9 mouse cellular contexts compared by ENCODE assay signal in genomic region chr4:137578181-137578845, GRCm38 (mm10). TPM values are rescaled to one million over a fixed set of nuclear protein-coding genes. Genes with fewer than 3 reads are reported as not detected.
A peak's percentile ranks its signal among the peaks of the same experiment; 100 is the strongest.
DNase-seq lines count a peak whose midpoint lies in the region; ATAC-seq and TF ChIP-seq lines count a peak whose summit lies in the region.
"Had no signal": no experiment of that assay in that cellular context is flagged by ENCODE, and none has a peak within 500 bp of the region (broad histone marks: within the 10 kb centered on the region; RNA-seq: fewer than 3 reads in every experiment).

No protein-coding gene starts in this region.

- peak overlapping the region; percentile 37 for H3K4me3 ChIP-seq in embryonic facial prominence, embryonic 15.5 days (replicated peaks)
- H3K4me3 ChIP-seq in heart, embryonic 12.5 days = peak overlapping the region; percentile 33
- peak overlapping the region; percentile 33 for H3K4me3 ChIP-seq in kidney, embryonic 14.5 days (ENCODE audit: low read length)
- H3K4me3 ChIP-seq in liver, embryonic 16.5 days (ENCODE audit: low read depth, low read length) = peak overlapping the region; percentile 11; the same call in 1 of the 2 replicates
- H3K4me3 ChIP-seq in testis, adult 2 months (ENCODE audit: control insufficient read depth, low read depth, low read length) = peak overlapping the region; percentile 70

- peak overlapping the region; percentile 57 for H3K4me2 ChIP-seq in embryonic facial prominence, embryonic 15.5 days (replicated peaks)
- H3K4me2 ChIP-seq in heart, embryonic 12.5 days = peak overlapping the region; percentile 71
- peak overlapping the region; percentile 64 for H3K4me2 ChIP-seq in kidney, embryonic 14.5 days (replicated peaks; ENCODE audit: low read depth, low read length)
- peak overlapping the region; percentile 47 for H3K4me2 ChIP-seq in liver, embryonic 16.5 days (ENCODE audit: low read depth, low read length)

- 4% methylated on average over 39 of the region's 39 CpGs for WGBS in embryonic facial prominence, embryonic 15.5 days
- WGBS in heart, embryonic 12.5 days = 5% methylated on average over 39 of the region's 39 CpGs
- WGBS in kidney, embryonic 14.5 days = 4% methylated on average over 39 of the region's 39 CpGs
- WGBS in liver, embryonic 16.5 days (ENCODE audit: insufficient replicate concordance) = 3% methylated on average over 39 of the region's 39 CpGs

- no peak for ATAC-seq in embryonic facial prominence, embryonic 15.5 days (ENCODE audit: insufficient number of reproducible peaks, low FRiP score, low TSS enrichment, low read depth)
- 0 out of 2 replicates have a peak, but pooled peaks have one; percentile 16 for ATAC-seq in heart, embryonic 12.5 days (ENCODE audit: insufficient number of reproducible peaks, low FRiP score)
- ATAC-seq in kidney, embryonic 14.5 days (ENCODE audit: low FRiP score, low TSS enrichment) = peak; percentile 77
- ATAC-seq in liver, embryonic 16.5 days (ENCODE audit: low read depth) = peak; percentile 35; the same call in 1 of the 2 replicates
- ATAC-seq: Patski had no signal

- no peak overlapping the region for H3K27ac ChIP-seq in embryonic facial prominence, embryonic 15.5 days (replicated peaks)
- no peak overlapping the region for H3K27ac ChIP-seq in heart, embryonic 12.5 days (ENCODE audit: poor library complexity, severe bottlenecking)
- no peak overlapping the region for H3K27ac ChIP-seq in kidney, embryonic 14.5 days (ENCODE audit: low read depth, low read length)
- no peak overlapping the region for H3K27ac ChIP-seq in liver, embryonic 16.5 days (ENCODE audit: low read length)
- no peak overlapping the region for H3K27ac ChIP-seq in testis, adult 2 months (ENCODE audit: control insufficient read depth, insufficient read depth, low read depth, low read length)

- TF ChIP-seq CTCF in testis, adult 2 months (IDR thresholded peaks at IDR 0.05; ENCODE audit: control insufficient read depth, insufficient read depth, insufficient replicate concordance, low read depth, low read length) = peak; percentile 63; the same call in 1 of the 2 replicates

- peak; percentile 42 for DNase-seq in A20 (ENCODE audit: low read depth, low spot score)
- DNase-seq in adrenal gland, postnatal 4 days (ENCODE audit: low spot score in 2 of 2) = peak; percentile 29 to 30
- peak; percentile 80 for DNase-seq in neural tube, embryonic 10.5 days (ENCODE audit: extremely low spot score, low spot score)

- peaks cover 11% of the 10 kb centered on the region for H3K4me1 ChIP-seq in embryonic facial prominence, embryonic 15.5 days
- 0 out of 2 replicates have a peak, but pooled peaks cover 5% of the 10 kb centered on the region for H3K4me1 ChIP-seq in heart, embryonic 12.5 days (replicated peaks)
- no peaks in the 10 kb centered on the region; the same call in 1 of the 2 replicates for H3K4me1 ChIP-seq in kidney, embryonic 14.5 days (ENCODE audit: control insufficient read depth, insufficient read depth, low read length)
- H3K4me1 ChIP-seq in liver, embryonic 16.5 days (ENCODE audit: control insufficient read depth, low read depth, low read length) = no peaks in the 10 kb centered on the region; the same call in 1 of the 2 replicates
- peaks cover 6% of the 10 kb centered on the region for H3K4me1 ChIP-seq in testis, adult 2 months (ENCODE audit: control insufficient read depth, insufficient read depth, low read length)

- H3K36me3 ChIP-seq in embryonic facial prominence, embryonic 15.5 days = 0 out of 2 replicates have a peak, but pooled peaks cover 3% of the 10 kb centered on the region
- H3K36me3 ChIP-seq in heart, embryonic 12.5 days = peaks cover 3% of the 10 kb centered on the region
- H3K36me3 ChIP-seq in kidney, embryonic 14.5 days (ENCODE audit: control insufficient read depth, insufficient read depth, low read length) = no peaks in the 10 kb centered on the region
- H3K36me3 ChIP-seq in liver, embryonic 16.5 days (ENCODE audit: control insufficient read depth, insufficient read depth) = no peaks in the 10 kb centered on the region
- no peaks in the 10 kb centered on the region for H3K36me3 ChIP-seq in testis, adult 2 months (ENCODE audit: control insufficient read depth, insufficient read depth, low read length)

- peaks cover 12% of the 10 kb centered on the region for H3K27me3 ChIP-seq in embryonic facial prominence, embryonic 15.5 days
- peaks cover 22% of the 10 kb centered on the region for H3K27me3 ChIP-seq in heart, embryonic 12.5 days (replicated peaks)
- 0 out of 2 replicates have a peak, but pooled peaks cover 5% of the 10 kb centered on the region for H3K27me3 ChIP-seq in kidney, embryonic 14.5 days (ENCODE audit: control insufficient read depth, insufficient read depth, low read length)
- H3K27me3 ChIP-seq in liver, embryonic 16.5 days (ENCODE audit: control insufficient read depth, insufficient read depth, low read depth, low read length) = peaks cover 12% of the 10 kb centered on the region
- no peaks in the 10 kb centered on the region for H3K27me3 ChIP-seq in testis, adult 2 months (ENCODE audit: control insufficient read depth, insufficient read depth, low read length)
- H3K27me3 ChIP-seq: Patski had no signal

- H3K9ac ChIP-seq in embryonic facial prominence, embryonic 15.5 days = no peak overlapping the region
- H3K9ac ChIP-seq in heart, embryonic 12.5 days = peak overlapping the region; percentile 58
- H3K9ac ChIP-seq in kidney, embryonic 14.5 days (ENCODE audit: low read depth, low read length) = peak overlapping the region; percentile 34; the same call in 1 of the 2 replicates
- H3K9ac ChIP-seq in liver, embryonic 16.5 days (ENCODE audit: low read depth, low read length) = no peak overlapping the region

- H3K9me3 ChIP-seq in embryonic facial prominence, embryonic 15.5 days (replicated peaks) = no peaks in the 10 kb centered on the region
- H3K9me3 ChIP-seq in heart, embryonic 12.5 days (replicated peaks) = no peaks in the 10 kb centered on the region
- no peaks in the 10 kb centered on the region for H3K9me3 ChIP-seq in kidney, embryonic 14.5 days (ENCODE audit: control insufficient read depth, low read length)
- no peaks in the 10 kb centered on the region for H3K9me3 ChIP-seq in liver, embryonic 16.5 days (replicated peaks; ENCODE audit: control insufficient read depth, low read length)

- TF ChIP-seq POLR2A in testis, adult 2 months (IDR thresholded peaks at IDR 0.05; ENCODE audit: control insufficient read depth, low read depth, low read length) = no peak

RNA-seq across cellular contexts. Expression of gene Ldlrad2, which starts 3.9 kb away (rescaled TPM):
- total RNA-seq in adrenal gland, postnatal 4 days (2021) = not detected
- 0.75 and 1.1 TPM in 2 replicates for polyA plus RNA-seq in embryonic facial prominence, embryonic 15.5 days (2015; fragmentation: Nextera tagmentation; extraction: Ambion mirVana)
- polyA plus RNA-seq in heart, embryonic 12.5 days (2016; fragmentation: Nextera tagmentation; extraction: Ambion mirVana) = not detected in 2 replicates
- polyA plus RNA-seq in kidney, embryonic 14.5 days (2014; fragmentation: Nextera tagmentation; extraction: Ambion mirVana) = not detected in 2 replicates
- not detected in 2 replicates for polyA plus RNA-seq in liver, embryonic 16.5 days (2015; fragmentation: Nextera tagmentation; extraction: Ambion mirVana)
- polyA plus RNA-seq in testis, adult 2 months (2012; rRNA removed) = 0.86 TPM in 1 of 2 replicates, not detected in the other
- polyA plus RNA-seq: Patski had no signal

RNA-seq across cellular contexts. Expression of gene Usp48, which starts 15.2 kb away (rescaled TPM):
- total RNA-seq in adrenal gland, postnatal 4 days (2021) = 100 to 1,000 TPM; 139 to 150 TPM
- polyA plus RNA-seq in embryonic facial prominence, embryonic 15.5 days (2015; fragmentation: Nextera tagmentation; extraction: Ambion mirVana) = 70.6 and 71.4 TPM in 2 replicates
- polyA plus RNA-seq in heart, embryonic 12.5 days (2016; fragmentation: Nextera tagmentation; extraction: Ambion mirVana) = 44.2 and 45.8 TPM in 2 replicates
- polyA plus RNA-seq in kidney, embryonic 14.5 days (2014; fragmentation: Nextera tagmentation; extraction: Ambion mirVana) = 58.3 and 91.2 TPM in 2 replicates
- polyA plus RNA-seq in liver, embryonic 16.5 days (2015; fragmentation: Nextera tagmentation; extraction: Ambion mirVana) = 26.3 and 27.1 TPM in 2 replicates
- 39.6 and 42.1 TPM in 2 replicates for polyA plus RNA-seq in testis, adult 2 months (2012; rRNA removed)

Comparison
In these comparisons a context has a peak if more than half of its experiments do, and no peak if none do; other contexts are left out.
1. DNase-seq: peak in every context shown above with its lines; median percentile 80 in neural tube, embryonic 10.5 days; 42 in A20; 30 in adrenal gland, postnatal 4 days.
2. H3K4me3 ChIP-seq: peak in every context shown above with its lines; median percentile 70 in testis, adult 2 months; 37 in embryonic facial prominence, embryonic 15.5 days; 33 in heart, embryonic 12.5 days; 33 in kidney, embryonic 14.5 days; 11 in liver, embryonic 16.5 days.
3. H3K9ac ChIP-seq: peak in heart, embryonic 12.5 days (single experiment) and kidney, embryonic 14.5 days (single experiment); none in embryonic facial prominence, embryonic 15.5 days (single experiment) and liver, embryonic 16.5 days (single experiment).
4. Peak in every context shown above with its lines, with median percentiles within 50 percentile points of each other: H3K4me2 ChIP-seq.